Mouse (Mus musculus): Measurements from ENCODE around the gene Il12rb2.

DNA sequence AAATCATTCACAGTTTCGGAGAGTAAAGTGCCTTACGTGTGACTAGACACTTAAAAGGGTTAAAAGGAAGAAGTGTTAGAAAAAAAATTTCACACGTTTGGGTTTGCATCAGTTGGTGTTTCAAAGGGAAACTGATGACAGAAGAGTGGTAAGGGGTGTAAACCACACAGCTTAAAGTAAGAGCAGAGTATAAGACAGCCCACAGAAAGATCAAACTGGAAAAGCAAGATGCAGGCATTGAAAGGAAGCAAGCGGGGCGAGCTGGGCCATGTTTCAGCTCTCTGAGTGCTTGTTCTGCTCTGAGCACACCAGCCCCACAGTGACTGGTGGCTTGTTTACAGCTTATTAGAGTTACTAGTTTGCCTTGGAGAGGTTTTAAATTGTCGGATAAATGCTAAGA lies 27.9 kb downstream of the Il12rb2 start:
- TF ChIP-seq MYC (IDR thresholded peaks at IDR 0.05; ENCODE audit: low read depth, low read length) (no peak), POLR2A (IDR thresholded peaks at IDR 0.05; ENCODE audit: low read depth, low read length) (no peak), CHD2 (IDR thresholded peaks at IDR 0.05; ENCODE audit: low read length) (no peak), MEF2A (IDR thresholded peaks at IDR 0.05; ENCODE audit: borderline replicate concordance, low read depth, low read length) (no peak), ETS1 (conservative IDR thresholded peaks at IDR 0.05; ENCODE audit: low read depth, low read length) (no peak), TBP (conservative IDR thresholded peaks at IDR 0.05; ENCODE audit: low read depth, low read length) (no peak), EP300 (IDR thresholded peaks at IDR 0.05; ENCODE audit: low read length) (no peak), NRF1 (IDR thresholded peaks at IDR 0.05; ENCODE audit: low read depth, low read length) (no peak), MXI1 (IDR thresholded peaks at IDR 0.05; ENCODE audit: low read depth, low read length) (no peak), BHLHE40 (IDR thresholded peaks at IDR 0.05; ENCODE audit: low read depth, low read length) (no peak), CTCF (conservative IDR thresholded peaks at IDR 0.05 in 1 of 2, IDR thresholded peaks at IDR 0.05 in 1 of 2; ENCODE audit: low read depth in 2 of 2, low read length in 2 of 2) (no peak)

Data from CH12.LX (cell line).